Mouse (Mus musculus) lung, adult 2 months (tissue): ENCODE results near the gene Hlf.

Source experiments
- CTCF ChIP-seq: fragments of 200-500 bp; IDR thresholded peaks from 2 replicates; pipeline ENCODE4 v1.5.1; 2011; ENCODE audit warnings: mild to moderate bottlenecking, low read length, control low read depth; ENCODE audit not compliant: insufficient read depth
- POLR2A ChIP-seq: fragments of 200-500 bp; IDR thresholded peaks from 2 replicates; pipeline ENCODE4 v1.6.1; 2011; ENCODE audit warnings: low read depth, mild to moderate bottlenecking, control low read depth, low read length, borderline replicate concordance; ENCODE audit errors: extremely low read depth

DNA sequence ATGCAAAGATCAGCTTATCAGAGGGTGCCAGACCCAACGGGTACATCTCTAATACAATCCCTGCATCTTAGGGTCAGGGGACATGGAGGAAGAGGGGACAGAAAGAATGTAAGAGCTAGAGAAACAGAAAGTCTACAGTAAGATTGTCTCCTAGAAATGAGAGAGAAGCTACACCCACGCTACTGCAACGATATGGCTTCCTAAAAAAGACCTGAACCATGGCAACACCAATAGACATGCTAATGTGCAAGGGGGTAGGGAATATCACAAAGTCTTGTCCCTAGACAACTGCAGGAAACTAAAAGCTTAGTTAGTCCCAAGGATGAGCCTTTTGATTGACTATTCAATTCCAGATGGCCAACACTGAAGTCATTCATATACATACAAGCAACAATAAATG lies 76.1 kb downstream of the Hlf start:
- TF ChIP-seq POLR2A, result no peak
- TF ChIP-seq CTCF, result no peak
